ENCODE assay signal across 10 mouse cellular contexts in genomic region chr6:149126675-149127074, GRCm38 (mm10). TPM values are rescaled to one million over a fixed set of nuclear protein-coding genes. Genes with fewer than 3 reads are reported as not detected.
DNase-seq lines count a peak whose midpoint lies in the region; ATAC-seq lines count a peak whose summit lies in the region.
"Had no signal": no experiment of that assay in that cellular context is flagged by ENCODE, and none has a peak within 500 bp of the region (broad histone marks: within the 10 kb centered on the region; RNA-seq: fewer than 3 reads in every experiment).

No protein-coding gene starts in this region.

- peaks cover 10% of the 10 kb centered on the region for H3K4me1 ChIP-seq in hindbrain, embryonic 10.5 days (replicated peaks)
- H3K4me1 ChIP-seq in hindbrain, embryonic 16.5 days (ENCODE audit: control insufficient read depth, insufficient read depth, low read depth, low read length): no peaks in the 10 kb centered on the region
- no peaks in the 10 kb centered on the region for H3K4me1 ChIP-seq in heart, embryonic 11.5 days (ENCODE audit: control insufficient read depth, insufficient read depth, low read length)
- H3K4me1 ChIP-seq in limb, embryonic 11.5 days (ENCODE audit: control insufficient read depth, insufficient read depth, low read length): no peaks in the 10 kb centered on the region
- H3K4me1 ChIP-seq: embryonic facial prominence, embryonic 12.5 days had no signal

- no peaks in the 10 kb centered on the region for H3K27me3 ChIP-seq in hindbrain, embryonic 10.5 days (ENCODE audit: insufficient read depth, poor library complexity, severe bottlenecking)
- no peaks in the 10 kb centered on the region for H3K27me3 ChIP-seq in hindbrain, embryonic 16.5 days (replicated peaks; ENCODE audit: control insufficient read depth, insufficient read depth, low read length)
- no peaks in the 10 kb centered on the region for H3K27me3 ChIP-seq in heart, embryonic 11.5 days (ENCODE audit: control insufficient read depth, insufficient read depth, low read length)
- no peaks in the 10 kb centered on the region for H3K27me3 ChIP-seq in limb, embryonic 11.5 days (ENCODE audit: control insufficient read depth, insufficient read depth, low read length)
- H3K27me3 ChIP-seq: embryonic facial prominence, embryonic 12.5 days had no signal

- H3K4me3 ChIP-seq in hindbrain, embryonic 10.5 days: no peak overlapping the region
- no peak overlapping the region for H3K4me3 ChIP-seq in hindbrain, embryonic 16.5 days (ENCODE audit: low read length)
- no peak overlapping the region for H3K4me3 ChIP-seq in heart, embryonic 11.5 days (ENCODE audit: low read depth, low read length)
- no peak overlapping the region for H3K4me3 ChIP-seq in limb, embryonic 11.5 days (ENCODE audit: low read depth, low read length)
- H3K4me3 ChIP-seq: embryonic facial prominence, embryonic 12.5 days had no signal

- H3K9ac ChIP-seq in hindbrain, embryonic 16.5 days (ENCODE audit: low read depth, low read length): no peak overlapping the region
- H3K9ac ChIP-seq in heart, embryonic 11.5 days (ENCODE audit: low read depth, low read length): no peak overlapping the region
- H3K9ac ChIP-seq in limb, embryonic 11.5 days (ENCODE audit: low read length): no peak overlapping the region
- H3K9ac ChIP-seq: embryonic facial prominence, embryonic 12.5 days had no signal

- no peak for ATAC-seq in hindbrain, embryonic 16.5 days
- ATAC-seq in activated CD4-positive, CD25-positive, alpha-beta regulatory T cell, adult 4 months: peak; percentile 93
- ATAC-seq in heart, embryonic 11.5 days (replicated peaks; ENCODE audit: insufficient number of reproducible peaks, low FRiP score, low TSS enrichment): 0 out of 2 replicates have a peak, but pooled peaks have one; percentile 2
- ATAC-seq in limb, embryonic 11.5 days (ENCODE audit: insufficient number of reproducible peaks, low FRiP score, low TSS enrichment, low read depth): no peak
- peak; percentile 74; the same call in 1 of the 2 replicates for ATAC-seq in neutrophil, adult 5-6 weeks (ENCODE audit: extremely low read depth, insufficient number of reproducible peaks, low FRiP score, poor library complexity, severe bottlenecking)

- H3K27ac ChIP-seq in hindbrain, embryonic 10.5 days: no peak overlapping the region
- no peak overlapping the region for H3K27ac ChIP-seq in hindbrain, embryonic 16.5 days (ENCODE audit: low read depth, low read length)
- no peak overlapping the region for H3K27ac ChIP-seq in heart, embryonic 11.5 days (ENCODE audit: low read depth, low read length)
- no peak overlapping the region for H3K27ac ChIP-seq in limb, embryonic 11.5 days (replicated peaks; ENCODE audit: low read depth, low read length)
- H3K27ac ChIP-seq: embryonic facial prominence, embryonic 12.5 days had no signal

- no peaks in the 10 kb centered on the region for H3K9me3 ChIP-seq in hindbrain, embryonic 10.5 days
- H3K9me3 ChIP-seq in hindbrain, embryonic 16.5 days (ENCODE audit: control insufficient read depth, low read length): no peaks in the 10 kb centered on the region
- H3K9me3 ChIP-seq in heart, embryonic 11.5 days (replicated peaks; ENCODE audit: control insufficient read depth, low read length): peaks cover 2% of the 10 kb centered on the region; the same call in 1 of the 2 replicates
- H3K9me3 ChIP-seq in limb, embryonic 11.5 days (ENCODE audit: control insufficient read depth, low read length): no peaks in the 10 kb centered on the region
- H3K9me3 ChIP-seq: embryonic facial prominence, embryonic 12.5 days had no signal

- WGBS in hindbrain, embryonic 10.5 days: 63% methylated on average over 4 of the region's 4 CpGs
- 58% methylated on average over 4 of the region's 4 CpGs for WGBS in hindbrain, embryonic 16.5 days
- 66% methylated on average over 4 of the region's 4 CpGs for WGBS in heart, embryonic 11.5 days (ENCODE audit: insufficient replicate concordance)
- WGBS in limb, embryonic 11.5 days: 76% methylated on average over 4 of the region's 4 CpGs

- H3K36me3 ChIP-seq in hindbrain, embryonic 10.5 days: no peaks in the 10 kb centered on the region
- no peaks in the 10 kb centered on the region for H3K36me3 ChIP-seq in hindbrain, embryonic 16.5 days (ENCODE audit: control insufficient read depth, insufficient read depth, low read length)
- no peaks in the 10 kb centered on the region for H3K36me3 ChIP-seq in heart, embryonic 11.5 days (ENCODE audit: control insufficient read depth, insufficient read depth, low read length)
- no peaks in the 10 kb centered on the region for H3K36me3 ChIP-seq in limb, embryonic 11.5 days (ENCODE audit: control insufficient read depth, insufficient read depth, low read length)
- H3K36me3 ChIP-seq: embryonic facial prominence, embryonic 12.5 days had no signal

- peak; percentile 28 for DNase-seq in hindbrain, embryonic 10.5 days (ENCODE audit: low spot score)
- DNase-seq in CD4-positive, CD25-positive, alpha-beta regulatory T cell, adult 2 months (ENCODE audit: low read depth, low spot score): peak; percentile 79
- DNase-seq in limb, embryonic 11.5 days (ENCODE audit: low spot score): peak; percentile 44
- no peak for DNase-seq in urinary bladder, postnatal 10 days (ENCODE audit: low spot score)

- H3K4me2 ChIP-seq in hindbrain, embryonic 16.5 days (ENCODE audit: low read length): no peak overlapping the region
- no peak overlapping the region for H3K4me2 ChIP-seq in heart, embryonic 11.5 days
- no peak overlapping the region for H3K4me2 ChIP-seq in limb, embryonic 11.5 days (ENCODE audit: low read depth, severe bottlenecking)
- H3K4me2 ChIP-seq: embryonic facial prominence, embryonic 12.5 days had no signal

RNA-seq across cellular contexts. Expression of gene Gm10203, which starts 3.3 kb away (rescaled TPM):
- not detected in 2 replicates for polyA plus RNA-seq in hindbrain, embryonic 10.5 days (2016; fragmentation: Nextera tagmentation; extraction: Ambion mirVana)
- not detected in 2 replicates for polyA plus RNA-seq in hindbrain, embryonic 16.5 days (2015; fragmentation: Nextera tagmentation; extraction: Ambion mirVana)
- polyA plus RNA-seq in activated CD4-positive, CD25-positive, alpha-beta regulatory T cell, adult 4 months (2017; shearing (Covaris generic)): not detected
- not detected in 2 replicates for polyA plus RNA-seq in heart, embryonic 11.5 days (2014; fragmentation: Nextera tagmentation; extraction: Ambion mirVana)
- not detected in 2 replicates for polyA plus RNA-seq in limb, embryonic 11.5 days (2014; fragmentation: Nextera tagmentation; extraction: Ambion mirVana)
- total RNA-seq in neutrophil, adult 5-6 weeks (2017): not detected in 2 replicates
- total RNA-seq: layer of hippocampus, adult 8-10 months had no signal
- polyA plus RNA-seq: embryonic facial prominence, embryonic 12.5 days had no signal

RNA-seq across cellular contexts. Expression of gene Etfbkmt, which starts 13.0 kb away (rescaled TPM):
- polyA plus RNA-seq in hindbrain, embryonic 10.5 days (2016; fragmentation: Nextera tagmentation; extraction: Ambion mirVana): 8.8 and 10.7 TPM in 2 replicates
- polyA plus RNA-seq in hindbrain, embryonic 16.5 days (2015; fragmentation: Nextera tagmentation; extraction: Ambion mirVana): 7.6 and 8.0 TPM in 2 replicates
- 10 to 100 TPM; 75.2 to 93.2 TPM for polyA plus RNA-seq in activated CD4-positive, CD25-positive, alpha-beta regulatory T cell, adult 4 months (2017; shearing (Covaris generic))
- polyA plus RNA-seq in heart, embryonic 11.5 days (2014; fragmentation: Nextera tagmentation; extraction: Ambion mirVana): 13.8 and 17.9 TPM in 2 replicates
- 10.5 and 13.0 TPM in 2 replicates for polyA plus RNA-seq in limb, embryonic 11.5 days (2014; fragmentation: Nextera tagmentation; extraction: Ambion mirVana)
- 22.7 and 28.6 TPM in 2 replicates for total RNA-seq in neutrophil, adult 5-6 weeks (2017)

RNA-seq across cellular contexts. Expression of gene Dennd5b, which starts 25.2 kb away (rescaled TPM):
- 10.5 and 11.0 TPM in 2 replicates for polyA plus RNA-seq in hindbrain, embryonic 10.5 days (2016; fragmentation: Nextera tagmentation; extraction: Ambion mirVana)
- polyA plus RNA-seq in hindbrain, embryonic 16.5 days (2015; fragmentation: Nextera tagmentation; extraction: Ambion mirVana): 10.9 and 11.0 TPM in 2 replicates
- polyA plus RNA-seq in activated CD4-positive, CD25-positive, alpha-beta regulatory T cell, adult 4 months (2017; shearing (Covaris generic)): under 1 TPM; 0.45 to 0.98 TPM
- 8.4 and 11.1 TPM in 2 replicates for polyA plus RNA-seq in heart, embryonic 11.5 days (2014; fragmentation: Nextera tagmentation; extraction: Ambion mirVana)
- 7.5 and 9.1 TPM in 2 replicates for polyA plus RNA-seq in limb, embryonic 11.5 days (2014; fragmentation: Nextera tagmentation; extraction: Ambion mirVana)
- 44.6 and 56.2 TPM in 2 replicates for total RNA-seq in neutrophil, adult 5-6 weeks (2017)

Comparison
In these comparisons a context has a peak if more than half of its experiments do, and no peak if none do; other contexts are left out.
1. ATAC-seq: peak in activated CD4-positive, CD25-positive, alpha-beta regulatory T cell, adult 4 months (single experiment), heart, embryonic 11.5 days (single experiment) and neutrophil, adult 5-6 weeks (single experiment); none in hindbrain, embryonic 16.5 days (single experiment) and limb, embryonic 11.5 days (single experiment).